Mouse (Mus musculus) MEL (cell line): Measurements from ENCODE around the gene Fbxo36. TPM values are rescaled to one million over a fixed set of nuclear protein-coding genes. Genes with fewer than 3 reads are reported as not detected.

Source experiments
- DNase-seq: peaks from one replicate; pipeline ENCODE4 v3.0.0; 2011; ENCODE audit warnings: low read depth, low spot score
- H3K27ac ChIP-seq: 2 replicates; pipeline ENCODE4 v1.5.1; 2012; ENCODE audit warnings: low read depth, mild to moderate bottlenecking, control low read depth, low read length, moderate library complexity; ENCODE audit not compliant: control insufficient read depth
- H3K27me3 ChIP-seq, 2 experiments: fragments of 150-350 bp in 1 of 2; sonication (generic) in 1 of 2; 2 replicates each; pipeline ENCODE4 v1.6.1; 2012; ENCODE audit warnings: low read length in 2 of 2, mild to moderate bottlenecking in 2 of 2, improper control_type of control experiment in 1 of 2, moderate library complexity in 1 of 2; ENCODE audit not compliant: insufficient read depth in 2 of 2, control insufficient read depth in 1 of 2
- H3K36me3 ChIP-seq, 2 experiments: 2 replicates each; pipeline ENCODE4 v1.6.1; 2012 to 2014; ENCODE audit warnings: low read length in 2 of 2, improper control_type of control experiment in 1 of 2, inconsistent platforms in 1 of 2, mild to moderate bottlenecking in 1 of 2; ENCODE audit not compliant: insufficient read depth in 2 of 2, control insufficient read depth in 1 of 2
- H3K4me1 ChIP-seq, 2 experiments: fragments of 150-350 bp in 1 of 2; sonication (generic) in 1 of 2; 2 replicates each; pipeline ENCODE4 v1.6.1; 2012; ENCODE audit warnings: low read length in 2 of 2, improper control_type of control experiment in 1 of 2, mild to moderate bottlenecking in 1 of 2; ENCODE audit not compliant: insufficient read depth in 2 of 2, control insufficient read depth in 1 of 2
- H3K4me3 ChIP-seq, 2 experiments: fragments of 150-350 bp in 1 of 2; sonication (generic) in 1 of 2; 2 replicates each; pipeline ENCODE4 v1.5.1; 2012; ENCODE audit warnings: low read depth in 2 of 2, low read length in 2 of 2, mild to moderate bottlenecking in 2 of 2, moderate library complexity in 2 of 2, control low read depth in 1 of 2, improper control_type of control experiment in 1 of 2; ENCODE audit not compliant: control insufficient read depth in 1 of 2, insufficient read depth in 1 of 2
- H3K79me2 ChIP-seq: 2 replicates; pipeline ENCODE4 v1.6.1; 2012; ENCODE audit warnings: mild to moderate bottlenecking, low read length, moderate library complexity; ENCODE audit not compliant: control insufficient read depth, poor library complexity, insufficient read depth
- H3K9ac ChIP-seq: 2 replicates; pipeline ENCODE4 v1.6.1; 2012; ENCODE audit warnings: low read depth, mild to moderate bottlenecking, control low read depth, low read length, moderate library complexity; ENCODE audit not compliant: control insufficient read depth, poor library complexity, severe bottlenecking
- H3K9me3 ChIP-seq: fragments of 150-350 bp; sonication (generic); replicated peaks from 2 replicates; pipeline ENCODE4 v1.6.1; 2012; ENCODE audit warnings: mild to moderate bottlenecking, low read length, improper control_type of control experiment, moderate library complexity; ENCODE audit not compliant: insufficient read depth
- CHD1 ChIP-seq: IDR thresholded peaks from 2 replicates; pipeline ENCODE4 v1.6.1; 2012; ENCODE audit warnings: low read depth, mild to moderate bottlenecking, inconsistent platforms, low read length, improper control_type of control experiment
- CTCF ChIP-seq, 3 experiments: IDR thresholded peaks in 2 of 3; conservative IDR thresholded peaks in 1 of 3; 2 replicates each; pipeline ENCODE4 v1.5.1; 2011 to 2012; ENCODE audit warnings: low read length in 3 of 3, low read depth in 2 of 3, mild to moderate bottlenecking in 2 of 3, improper control_type of control experiment in 1 of 3, inconsistent platforms in 1 of 3, mixed read lengths in 1 of 3, moderate library complexity in 1 of 3; ENCODE audit not compliant: control insufficient read depth in 1 of 3, insufficient read depth in 1 of 3, poor library complexity in 1 of 3, severe bottlenecking in 1 of 3
- ELF1 ChIP-seq: IDR thresholded peaks from 2 replicates; pipeline ENCODE4 v1.6.1; 2014; ENCODE audit warnings: low read depth, mild to moderate bottlenecking, inconsistent platforms, low read length, improper control_type of control experiment, moderate library complexity
- JUND ChIP-seq: IDR thresholded peaks from 2 replicates; pipeline ENCODE4 v1.6.1; 2011; ENCODE audit warnings: low read depth, mild to moderate bottlenecking, improper control_type of control experiment, low read length
- MYB ChIP-seq: IDR thresholded peaks from 2 replicates; pipeline ENCODE4 v1.6.1; 2011; ENCODE audit warnings: mild to moderate bottlenecking, low read depth, low read length, improper control_type of control experiment
- NRF1 ChIP-seq: IDR thresholded peaks from 2 replicates; pipeline ENCODE4 v1.6.1; 2014; ENCODE audit warnings: low read depth, mild to moderate bottlenecking, inconsistent platforms, low read length, improper control_type of control experiment, moderate library complexity; ENCODE audit not compliant: poor library complexity, insufficient read depth, severe bottlenecking
- POLR2AphosphoS5 ChIP-seq: IDR thresholded peaks from 2 replicates; pipeline ENCODE4 v1.6.1; 2012; ENCODE audit warnings: low read depth, borderline replicate concordance, mild to moderate bottlenecking, inconsistent platforms, low read length, moderate library complexity, mixed read lengths
- RAD21 ChIP-seq: IDR thresholded peaks from 2 replicates; pipeline ENCODE4 v1.6.1; 2011; ENCODE audit warnings: mild to moderate bottlenecking, low read depth, low read length, improper control_type of control experiment
- SMC3 ChIP-seq: IDR thresholded peaks from 2 replicates; pipeline ENCODE4 v1.6.1; 2011; ENCODE audit warnings: low read depth, low read length, improper control_type of control experiment
- TAL1 ChIP-seq: IDR thresholded peaks from 2 replicates; pipeline ENCODE4 v1.6.1; 2012; ENCODE audit warnings: mild to moderate bottlenecking, inconsistent platforms, low read length, moderate library complexity, mixed read lengths
- TBP ChIP-seq: IDR thresholded peaks from 2 replicates; pipeline ENCODE4 v1.8.0; 2011; ENCODE audit warnings: low read depth, low read length, improper control_type of control experiment
- USF1 ChIP-seq: IDR thresholded peaks from 2 replicates; pipeline ENCODE4 v1.6.1; 2014; ENCODE audit warnings: low read depth, mild to moderate bottlenecking, inconsistent platforms, low read length, improper control_type of control experiment, moderate library complexity
- ZC3H11A ChIP-seq: IDR thresholded peaks from 2 replicates; pipeline ENCODE4 v1.6.1; 2012; ENCODE audit warnings: low read depth, mild to moderate bottlenecking, inconsistent platforms, low read length, improper control_type of control experiment
- ZMIZ1 ChIP-seq: IDR thresholded peaks from 2 replicates; pipeline ENCODE4 v1.6.1; 2012; ENCODE audit warnings: low read depth, mild to moderate bottlenecking, inconsistent platforms, low read length, improper control_type of control experiment, moderate library complexity
- polyA plus RNA-seq, 2 experiments: library from polyadenylated mRNA; stranded (reverse) in 1 of 2; unstranded in 1 of 2; fragments of >175 nt in 1 of 2; fragments of >200 nt in 1 of 2; gene quantifications; 2 replicates each; pipeline versions ENCODE4 v1.2.1 to v1.2.4; 2012; ENCODE audit warnings: low replicate concordance in 2 of 2, low read depth in 1 of 2; ENCODE audit not compliant: insufficient read length in 2 of 2, insufficient read depth in 1 of 2, missing spikeins in 1 of 2
- total RNA-seq: library from RNA; depleted of rRNA; stranded (reverse); fragments of 300-350 nt; gene quantifications from 2 replicates; pipeline ENCODE4 v1.2.3, GENCODE M21; 2012

Fbxo36 gene
- total and polyA plus RNA-seq, 3 experiments: 2.5 to 2.9 TPM; not detected in 1

DNA sequence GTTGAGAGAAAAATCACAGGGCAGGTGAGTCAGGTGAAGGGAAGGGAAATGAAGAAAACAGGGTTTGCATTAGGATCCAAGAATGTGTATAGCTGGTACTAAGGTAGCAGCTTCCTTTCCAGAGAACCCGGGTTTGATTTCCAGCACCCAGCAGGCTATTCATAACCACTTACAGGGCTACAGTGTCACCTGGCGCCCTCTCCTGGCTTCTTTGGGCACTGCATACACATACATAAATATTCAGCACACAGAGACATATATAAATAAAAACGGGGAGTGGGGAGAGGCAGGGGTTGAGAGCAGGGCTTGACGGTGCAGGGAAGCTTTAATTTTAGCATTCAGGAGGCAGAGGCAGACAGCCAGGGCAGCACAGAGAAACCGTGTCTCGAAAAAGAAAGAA is 46.3 kb downstream of the Fbxo36 start:
- H3K9ac ChIP-seq: no peak overlapping the region
- TF ChIP-seq ZC3H11A (no peak), RAD21 (peak; percentile 14; the same call in 1 of the 2 replicates), SMC3 (peak; percentile 21; the same call in 1 of the 2 replicates), USF1 (no peak), ELF1 (no peak), ZMIZ1 (no peak), CTCF (IDR thresholded peaks at IDR 0.05 in 2 of 3, conservative IDR thresholded peaks at IDR 0.05 in 1 of 3; ENCODE audit: control insufficient read depth in 1 of 3, insufficient read depth in 1 of 3, low read depth in 2 of 3, low read length in 3 of 3, poor library complexity in 1 of 3, severe bottlenecking in 1 of 3) (peak; percentile 10 to 45 (median 43); a peak in 3 of 6 replicates)
- TF ChIP-seq, all 39 proteins: peak for 3
- no peaks in the 10 kb centered on the region for H3K79me2 ChIP-seq
- no peak overlapping the region for H3K4me3 ChIP-seq
- DNase-seq: peak; percentile 24
- H3K9me3 ChIP-seq: no peaks in the 10 kb centered on the region
- H3K4me1 ChIP-seq: no peaks in the 10 kb centered on the region
- no peak overlapping the region for H3K27ac ChIP-seq
- no peaks in the 10 kb centered on the region for H3K27me3 ChIP-seq
- no peaks in the 10 kb centered on the region for H3K36me3 ChIP-seq

DNA sequence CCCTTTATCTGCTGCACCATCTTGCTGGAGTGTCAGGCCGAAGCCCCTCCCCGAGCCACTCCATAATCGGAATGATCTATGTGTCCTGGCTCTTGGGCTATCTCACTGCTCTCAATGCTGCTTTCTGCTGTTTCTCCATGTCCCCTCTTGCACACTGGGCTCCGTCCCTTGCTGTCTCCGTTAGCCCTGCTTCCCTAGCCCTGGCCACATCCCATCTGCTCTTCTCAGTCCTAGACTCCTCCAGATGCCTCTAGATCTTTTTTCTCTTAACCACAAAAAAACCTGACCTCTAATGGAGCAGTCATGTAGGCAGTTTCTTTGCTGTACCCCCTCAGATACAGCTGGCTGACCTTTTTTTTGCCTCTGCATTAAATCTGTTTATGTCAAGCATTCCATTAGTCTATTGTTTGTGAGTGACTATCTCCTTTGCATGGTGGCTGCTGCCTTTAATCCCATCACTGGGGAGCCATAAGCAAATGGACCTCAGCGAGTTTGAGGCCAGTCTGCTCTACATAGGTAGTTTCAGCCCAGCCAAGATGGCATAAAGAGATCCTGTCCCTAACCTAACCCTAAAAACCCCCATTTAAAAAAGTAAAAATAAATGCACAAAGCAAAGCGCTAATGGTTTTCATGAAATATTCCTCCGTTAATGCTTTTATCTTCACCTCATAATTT is 49.8 kb downstream of the Fbxo36 start:
- Histone ChIP-seq H3K9ac (no peak overlapping the region), H3K4me1 (no peaks in the 10 kb centered on the region), H3K27ac (no peak overlapping the region), H3K9me3 (no peaks in the 10 kb centered on the region), H3K79me2 (no peaks in the 10 kb centered on the region), H3K4me3 (no peak overlapping the region), H3K36me3 (no peaks in the 10 kb centered on the region), H3K27me3 (no peaks in the 10 kb centered on the region)
- no peak for DNase-seq
- no peak for TF ChIP-seq MYB
- TF ChIP-seq CHD1: no peak
- TF ChIP-seq POLR2AphosphoS5: no peak
- no peak for TF ChIP-seq TBP

DNA sequence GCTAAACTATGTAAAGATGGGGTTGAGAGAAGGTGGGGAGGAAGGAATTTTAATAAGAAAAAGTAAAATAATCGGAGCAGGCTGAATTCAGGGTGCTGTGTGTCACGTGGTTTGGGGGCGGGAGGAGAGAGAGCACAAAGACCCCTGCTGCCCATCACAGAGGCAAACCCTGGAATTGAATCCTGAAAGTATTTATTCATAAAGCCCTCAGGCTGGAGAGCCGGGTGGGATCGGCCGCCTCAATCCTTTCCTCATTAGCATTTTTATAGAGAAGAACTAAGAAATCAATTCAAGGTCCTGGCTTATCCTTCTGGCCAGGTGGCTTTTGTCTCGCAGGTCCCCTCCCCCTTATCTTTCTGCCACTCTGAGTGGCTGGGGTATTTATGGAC is 50.4 kb downstream of the Fbxo36 start:
- Histone ChIP-seq H3K4me3 (no peak overlapping the region), H3K79me2 (no peaks in the 10 kb centered on the region), H3K27ac (no peak overlapping the region), H3K9ac (no peak overlapping the region), H3K36me3 (no peaks in the 10 kb centered on the region), H3K4me1 (no peaks in the 10 kb centered on the region), H3K9me3 (no peaks in the 10 kb centered on the region), H3K27me3 (no peaks in the 10 kb centered on the region)
- DNase-seq: no peak
- TF ChIP-seq CHD1 (no peak), TAL1 (no peak), JUND (no peak), NRF1 (no peak)
